Mouse (Mus musculus) brain, embryonic 14.5 days (tissue): ENCODE data around the gene Nrxn1.

Source experiments
- CTCF ChIP-seq: fragments of 200-500 bp; IDR thresholded peaks from 2 replicates; pipeline ENCODE4 v1.5.1; 2012; ENCODE audit warnings: inconsistent platforms, mild to moderate bottlenecking, moderate library complexity, borderline replicate concordance; ENCODE audit not compliant: insufficient read depth, insufficient read length; ENCODE audit errors: extremely low read depth
- POLR2A ChIP-seq: fragments of 200-500 bp; IDR thresholded peaks from 2 replicates; pipeline ENCODE4 v1.6.1; 2012; ENCODE audit warnings: mild to moderate bottlenecking, inconsistent platforms, borderline replicate concordance; ENCODE audit not compliant: poor library complexity, insufficient read depth, insufficient read length, severe bottlenecking; ENCODE audit errors: extremely low read depth

GRCm38 (mm10) chr17:91033466-91033865, 59.4 kb downstream of the Nrxn1 start:
- TF ChIP-seq POLR2A (no peak), CTCF (no peak)
